Mouse (Mus musculus) erythroblast, adult 5-6 weeks (primary cell): Measurements from ENCODE around the gene Tkt. TPM values are rescaled to one million over a fixed set of nuclear protein-coding genes. Genes with fewer than 3 reads are reported as not detected.
"Not testable (repeated sequence)": the region's sequence is repeated elsewhere in the genome, so short reads cannot be mapped to it uniquely, and the experiment has no call there.

Source experiments
- ATAC-seq: replicated peaks from 2 replicates; pipeline ENCODE4 v1.8.0; 2016; ENCODE audit warnings: moderate number of reproducible peaks, mild to moderate bottlenecking, moderate TSS enrichment, inconsistent platforms; ENCODE audit not compliant: poor library complexity, low FRiP score, severe bottlenecking
- total RNA-seq, 2 experiments: library from RNA; stranded (forward) in 1 of 2; stranded (reverse) in 1 of 2; fragments of 150-400 nt in 1 of 2; fragments of 200-764, 138-1000 nt in 1 of 2; gene quantifications; 2 replicates each; pipeline versions ENCODE4 v1.2.3 to v1.2.4; 2015 to 2017; ENCODE audit warnings: low replicate concordance in 2 of 2

The Tkt gene
- total RNA-seq (2015; ENCODE audit: low replicate concordance) (66.7 and 82.0 TPM in 2 replicates), total RNA-seq (2017; ENCODE audit: low replicate concordance) (175 and 205 TPM in 2 replicates)

GRCm38 (mm10) chr14:30548131-30548720, at the start of gene Tkt:
Gene Tkt, plus strand, starts transcription at chr14:30548359.
- peak; percentile 35 for ATAC-seq

- no peak for ATAC-seq
These were observed 43.2 kb upstream of the Tkt start for GRCm38 (mm10) chr14:30504990-30505389.

GRCm38 (mm10) chr14:30510214-30510763, 37.9 kb upstream of the Tkt start:
- ATAC-seq, result no peak

GRCm38 (mm10) chr14:30512896-30513295, 35.3 kb upstream of the Tkt start:
- no peak for ATAC-seq

GRCm38 (mm10) chr14:30515931-30516723, 32.0 kb upstream of the Tkt start:
- peak; percentile 74 for ATAC-seq

- no peak for ATAC-seq
These were observed 28.8 kb upstream of the Tkt start for GRCm38 (mm10) chr14:30519323-30519722.

GRCm38 (mm10) chr14:30523356-30523755, 24.8 kb upstream of the Tkt start:
- ATAC-seq, result no peak

GRCm38 (mm10) chr14:30528392-30528791, 19.8 kb upstream of the Tkt start:
- no peak for ATAC-seq

- ATAC-seq, result no peak
These were observed 19.2 kb upstream of the Tkt start for GRCm38 (mm10) chr14:30528961-30529360.

GRCm38 (mm10) chr14:30529454-30529853, 18.7 kb upstream of the Tkt start:
- ATAC-seq, result no peak

GRCm38 (mm10) chr14:30530726-30531269, 17.4 kb upstream of the Tkt start:
- no peak for ATAC-seq

- no peak for ATAC-seq
These were observed 16.7 kb upstream of the Tkt start for GRCm38 (mm10) chr14:30531431-30531830.

- ATAC-seq, result no peak
These were observed 16.3 kb upstream of the Tkt start for GRCm38 (mm10) chr14:30531896-30532295.

- ATAC-seq, result no peak
These were observed 14.2 kb upstream of the Tkt start for GRCm38 (mm10) chr14:30533780-30534450.

- ATAC-seq, result no peak
These were observed 6.6 kb upstream of the Tkt start for GRCm38 (mm10) chr14:30541541-30541940.

GRCm38 (mm10) chr14:30543331-30543730, 4.8 kb upstream of the Tkt start:
- ATAC-seq, result not testable (repeated sequence)

GRCm38 (mm10) chr14:30548965-30549776, 1.0 kb downstream of the Tkt start:
- peak; percentile 83 for ATAC-seq

- no peak for ATAC-seq
These were observed 1.6 kb downstream of the Tkt start for GRCm38 (mm10) chr14:30549777-30550149.
